Mouse (Mus musculus) cerebral cortex, adult 2 months (tissue): ENCODE results near the gene Slc18a2.

Source experiments
- WGBS: fragments of 180-500 bp; shearing (Covaris S2); methylation state at CpG from one replicate; pipeline ENCODE4 v1.1.7; 2018; 5-methylcytosine and 5-hydroxymethylcytosine counted together

Slc18a2 gene

DNA sequence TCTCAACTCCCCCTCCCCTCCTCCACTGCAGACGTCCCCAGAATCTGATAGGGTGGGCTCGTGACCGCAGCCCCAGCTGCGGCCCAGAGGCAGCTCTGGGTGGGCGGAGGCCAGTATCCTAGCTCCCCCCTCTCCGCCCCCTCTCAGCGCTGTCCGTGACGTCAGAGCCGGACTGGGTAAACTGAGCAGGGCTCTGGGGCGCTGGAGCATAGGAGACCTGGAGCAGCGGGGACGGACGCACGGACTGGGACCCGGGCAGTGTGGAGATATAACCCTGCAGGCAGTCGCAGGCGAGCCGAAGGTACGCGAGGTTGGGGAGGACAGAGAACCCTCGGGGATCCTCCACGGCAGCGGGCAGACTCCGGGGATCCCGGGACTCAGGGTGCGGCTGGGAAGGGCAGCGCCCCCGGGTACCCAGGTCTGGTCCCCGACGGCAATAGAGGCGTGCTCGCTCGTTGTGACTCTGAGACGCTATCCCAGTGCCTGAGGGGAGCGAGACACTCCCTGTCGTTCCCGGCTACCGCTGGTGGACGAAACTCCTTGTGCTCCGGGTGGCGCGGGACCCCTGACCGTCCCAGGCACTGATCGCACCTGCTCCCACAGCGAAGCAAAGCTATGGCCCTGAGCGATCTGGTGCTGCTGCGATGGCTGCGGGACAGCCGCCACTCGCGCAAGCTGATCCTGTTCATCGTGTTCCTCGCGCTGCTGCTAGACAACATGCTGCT lies at the start of gene Slc18a2:
Gene Slc18a2, plus strand, starts transcription at position 179 of the 725 bp plus-strand sequence.
- 4% methylated on average over 55 of the region's 55 CpGs for WGBS

DNA sequence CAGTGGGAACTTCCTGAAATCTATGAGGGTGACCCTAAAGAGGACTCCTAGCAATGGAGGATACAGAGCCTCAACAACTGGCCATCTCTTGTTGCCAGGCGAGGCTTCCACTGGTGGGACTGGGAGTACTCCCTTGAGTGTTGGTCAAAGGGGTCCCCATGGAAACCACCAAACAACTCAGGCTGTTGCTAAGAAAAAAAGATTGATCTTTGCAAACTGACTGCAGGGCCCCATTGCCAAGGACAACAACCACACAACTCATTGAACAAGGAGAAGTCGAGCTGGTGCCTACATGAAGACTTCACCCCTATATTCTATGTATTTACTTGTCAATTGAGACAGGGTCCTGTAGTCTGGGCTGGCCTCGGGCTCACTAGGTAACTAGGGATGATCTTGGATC lies 43.8 kb upstream of the Slc18a2 start:
- 90% methylated on average over 3 of the region's 3 CpGs for WGBS

DNA sequence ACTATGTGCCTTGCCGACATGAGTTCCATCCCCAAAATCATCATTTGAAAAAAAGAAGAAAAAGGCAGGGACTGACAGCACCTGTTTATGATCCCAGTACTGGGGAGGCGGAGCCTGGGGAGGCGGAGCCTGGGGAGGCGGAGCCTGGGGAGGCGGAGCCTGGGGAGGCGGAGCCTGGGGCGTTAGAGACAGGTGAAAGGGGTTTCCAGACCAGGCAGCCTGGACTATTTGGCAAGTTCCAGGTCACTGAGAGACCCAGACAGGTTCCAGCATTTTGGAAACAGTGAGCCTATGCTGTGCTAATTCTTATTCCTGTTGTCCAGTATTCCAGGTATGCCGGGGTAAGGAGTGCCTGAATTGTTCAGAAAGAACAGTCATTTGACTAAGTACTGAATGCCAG lies 41.7 kb upstream of the Slc18a2 start, which contains the start of gene Kcnk18:
Gene Kcnk18, plus strand, starts transcription at position 224 of the 400 bp plus-strand sequence.
- 89% methylated on average over 8 of the region's 8 CpGs for WGBS

DNA sequence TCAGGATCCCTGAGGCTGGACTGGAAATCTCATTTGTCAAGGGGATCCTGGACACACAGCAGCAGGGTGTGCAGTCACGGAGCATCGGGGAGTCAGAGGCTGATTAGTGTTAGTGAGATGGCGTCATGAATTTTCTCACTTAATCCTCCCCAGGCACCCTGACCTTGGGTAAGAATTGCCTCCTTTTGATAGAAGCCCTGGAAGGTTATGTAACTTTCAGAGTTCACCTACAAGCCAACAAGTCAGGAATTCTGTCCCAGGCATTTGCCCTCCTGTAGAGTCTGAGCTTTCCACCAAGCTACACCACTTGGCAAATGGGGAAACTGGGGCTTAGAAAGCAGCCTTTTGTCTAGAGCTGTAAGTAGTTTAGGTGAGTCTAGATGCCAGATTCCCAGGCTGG lies 39.6 kb upstream of the Slc18a2 start:
- WGBS: 85% methylated on average over 3 of the region's 3 CpGs

DNA sequence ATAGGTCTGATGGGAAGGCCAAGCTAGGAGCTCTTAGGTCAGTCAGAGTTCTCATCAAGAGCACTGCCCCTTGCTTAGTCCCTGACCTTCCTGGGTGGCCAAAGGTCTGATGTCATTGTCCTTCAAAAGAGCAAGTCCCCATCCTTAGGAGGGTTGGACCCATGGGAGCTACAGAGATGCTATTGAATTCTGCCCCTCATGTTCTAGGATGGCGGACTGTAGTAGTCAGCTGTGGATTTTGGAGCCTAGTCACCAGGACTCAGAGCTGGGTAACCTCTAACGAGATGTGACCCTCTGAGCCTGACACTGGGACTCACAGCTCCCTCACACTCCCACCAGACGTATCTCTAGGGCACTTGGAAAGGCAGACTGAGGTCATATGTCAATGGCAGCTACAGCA lies 32.3 kb upstream of the Slc18a2 start:
- WGBS: 82% methylated on average over 3 of the region's 3 CpGs

GRCm38 (mm10) chr19:59232786-59233185 lies 27.9 kb upstream of the Slc18a2 start:
- 69% methylated on average over 5 of the region's 5 CpGs for WGBS

DNA sequence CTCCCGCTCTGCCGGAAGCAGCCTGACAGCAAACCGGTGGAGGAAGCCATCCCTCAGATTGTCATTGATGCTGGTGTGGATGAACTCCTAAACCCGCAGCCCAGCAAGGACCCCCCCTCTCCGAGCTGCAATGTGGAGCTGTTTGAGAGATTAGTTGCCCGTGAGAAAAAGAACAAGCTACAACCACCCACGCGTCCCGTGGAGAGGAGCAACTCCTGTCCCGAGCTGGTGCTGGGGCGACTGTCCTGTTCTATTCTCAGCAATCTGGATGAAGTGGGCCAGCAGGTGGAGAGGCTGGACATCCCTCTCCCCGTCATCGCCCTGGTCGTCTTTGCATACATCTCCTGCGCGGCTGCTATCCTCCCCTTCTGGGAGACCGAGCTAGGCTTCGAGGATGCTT lies 25.7 kb upstream of the Slc18a2 start:
- 91% methylated on average over 18 of the region's 18 CpGs for WGBS

- 85% methylated on average over 6 of the region's 6 CpGs for WGBS
Observed at GRCm38 (mm10) chr19:59236046-59236445, 24.6 kb upstream of the Slc18a2 start.

DNA sequence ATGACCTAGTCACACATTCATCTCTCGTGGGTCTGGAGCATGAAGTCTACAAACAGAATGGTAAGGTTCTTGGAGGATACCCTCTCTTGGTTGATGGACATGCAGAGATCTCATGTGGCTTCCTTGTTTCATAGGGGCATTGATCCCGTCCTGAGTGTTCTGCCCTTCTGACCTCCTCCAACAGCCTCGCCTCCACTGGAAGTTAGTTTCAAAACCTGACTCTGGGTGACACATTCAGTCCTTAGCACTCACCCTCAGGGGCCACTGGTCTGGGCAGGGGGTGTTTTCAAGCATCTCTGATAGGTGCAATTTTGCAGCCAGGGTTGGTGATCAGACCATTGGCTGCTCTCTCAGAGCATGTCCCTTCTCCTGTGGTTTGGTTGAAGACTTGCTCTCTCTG lies 22.1 kb upstream of the Slc18a2 start:
- 88% methylated on average over 3 of the region's 3 CpGs for WGBS

DNA sequence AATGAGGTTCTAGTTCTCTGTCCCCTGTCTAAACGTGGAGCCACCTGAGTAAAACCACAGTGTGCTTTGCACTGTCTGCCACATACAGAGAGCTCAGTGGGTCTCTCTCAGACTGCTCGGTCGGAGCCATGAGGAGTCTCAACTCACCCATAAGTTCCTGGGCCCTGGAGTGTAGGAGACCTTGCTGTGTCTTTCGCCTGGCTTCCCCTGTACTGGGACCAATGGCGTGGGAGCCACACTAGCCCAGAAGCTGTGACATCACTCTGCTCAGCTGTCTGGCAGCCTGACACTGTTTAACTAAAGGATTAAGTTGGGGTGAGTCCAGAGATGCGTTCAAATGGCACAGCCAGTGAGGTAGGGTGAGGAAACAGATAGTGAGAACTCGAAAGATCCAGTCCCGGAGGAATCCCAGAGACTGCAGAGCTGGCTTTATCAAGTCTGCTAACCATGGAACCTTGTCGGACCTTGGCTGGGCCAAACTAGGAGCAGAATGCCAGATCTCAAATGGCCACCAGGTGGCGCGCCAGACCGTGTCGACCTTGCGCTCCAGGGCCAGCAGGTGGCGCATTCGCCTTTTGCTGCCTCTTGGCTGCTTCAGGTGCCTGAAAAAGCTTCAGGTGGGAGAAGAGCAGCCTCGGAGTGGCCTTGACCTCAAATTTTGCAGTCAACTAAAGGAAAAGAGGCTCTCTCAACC lies 21.4 kb upstream of the Slc18a2 start:
- WGBS: 19% methylated on average over 17 of the region's 17 CpGs

- WGBS: 86% methylated on average over 4 of the region's 4 CpGs
Observed at GRCm38 (mm10) chr19:59241987-59242386, 18.7 kb upstream of the Slc18a2 start.

DNA sequence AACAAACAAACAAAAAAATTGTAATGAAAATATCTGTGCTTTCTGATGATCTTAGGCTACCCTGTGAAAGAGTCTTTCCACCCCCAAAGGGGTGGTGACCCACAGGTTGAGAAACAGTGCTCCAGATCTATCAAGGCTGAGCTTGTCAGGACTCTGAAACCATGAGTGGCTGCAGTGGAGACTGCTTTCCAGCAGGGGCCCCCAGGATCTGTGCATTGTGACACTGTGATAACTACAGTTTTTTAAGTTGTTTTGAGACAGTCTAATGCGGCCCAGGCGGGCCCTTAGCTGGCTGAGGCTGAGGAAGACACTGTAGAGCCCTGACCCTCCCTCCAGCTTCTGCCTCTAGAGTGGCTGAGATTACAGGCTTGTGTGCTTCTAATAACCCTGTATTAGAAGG lies 17.6 kb upstream of the Slc18a2 start:
- 89% methylated on average over 2 of the region's 2 CpGs for WGBS

DNA sequence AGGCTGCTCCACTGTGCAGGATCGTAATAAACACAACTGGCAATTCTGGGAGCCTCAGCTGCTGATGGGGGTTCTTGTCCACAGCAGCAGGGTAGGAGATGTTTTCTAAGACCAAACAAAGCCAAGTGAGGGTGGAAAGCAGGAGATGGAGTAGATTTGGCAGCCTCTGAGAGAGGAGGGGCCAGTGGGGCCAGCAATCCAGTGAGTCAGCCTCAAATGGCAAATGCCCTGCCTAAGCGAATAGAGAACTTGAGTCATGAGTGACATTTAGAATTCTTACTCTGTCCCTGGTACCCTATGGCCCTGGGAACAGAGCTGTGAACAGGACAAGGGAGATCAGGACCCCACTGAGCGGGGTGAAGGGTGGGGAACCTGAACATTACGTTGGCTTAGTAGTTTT lies 12.6 kb upstream of the Slc18a2 start:
- 84% methylated on average over 4 of the region's 4 CpGs for WGBS

DNA sequence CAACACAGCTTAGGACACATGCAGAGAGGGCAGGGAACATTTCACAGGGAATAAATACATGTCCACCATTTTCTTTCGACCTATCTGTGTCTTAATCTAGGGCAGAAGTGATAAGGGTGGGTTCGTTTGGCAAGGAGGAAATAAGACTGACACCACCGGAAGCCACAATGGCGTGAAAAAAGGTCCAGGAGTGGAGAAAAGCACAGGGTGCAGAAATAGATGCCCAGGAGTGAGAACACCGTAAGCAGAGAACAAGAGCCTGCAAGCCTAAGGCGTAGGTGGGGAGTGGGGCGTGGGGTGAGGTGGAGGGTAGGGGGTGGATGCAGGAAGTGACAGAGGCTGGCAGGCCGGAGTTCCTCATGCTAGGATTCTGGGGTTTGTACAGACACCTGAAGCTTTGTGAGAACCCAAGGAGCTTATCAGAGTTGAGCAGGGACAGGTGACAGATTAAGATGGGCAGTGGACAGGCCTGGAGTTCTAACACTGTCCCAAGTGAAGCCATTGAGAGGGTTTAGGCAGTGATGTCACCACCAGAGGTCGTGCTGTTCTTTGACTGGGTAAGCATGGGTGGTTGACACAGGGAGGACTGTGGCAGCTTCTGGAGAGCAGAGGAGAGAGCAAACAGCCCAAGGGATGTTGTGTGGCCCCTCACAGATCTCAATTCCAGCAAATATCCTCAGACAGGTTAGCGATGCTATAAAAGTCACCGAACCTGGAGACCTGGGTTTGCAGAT lies 12.0 kb upstream of the Slc18a2 start:
- WGBS: 82% methylated on average over 11 of the region's 11 CpGs

GRCm38 (mm10) chr19:59252651-59253050 lies 8.0 kb upstream of the Slc18a2 start:
- 51% methylated on average over 2 of the region's 2 CpGs for WGBS

DNA sequence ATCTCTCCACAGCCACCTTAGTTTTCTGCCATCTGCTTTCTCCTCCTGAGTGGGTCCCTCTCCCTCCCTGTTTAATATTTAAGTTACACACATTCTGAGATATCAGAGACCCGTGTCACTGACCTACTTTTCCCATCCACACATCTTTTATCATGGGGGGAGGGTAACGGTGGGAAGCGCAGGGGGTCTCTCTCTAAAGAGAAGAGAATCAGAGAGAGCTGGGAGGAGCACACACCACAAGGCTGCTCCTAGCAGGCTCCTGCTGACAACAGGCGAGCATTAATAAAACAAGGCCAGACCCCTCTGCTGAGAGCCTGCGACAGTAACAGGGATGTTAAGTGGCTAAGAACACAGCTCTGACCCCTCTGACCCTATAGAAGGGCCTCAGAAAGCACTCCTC lies 1.1 kb upstream of the Slc18a2 start:
- WGBS: 74% methylated on average over 5 of the region's 5 CpGs

- 76% methylated on average over 7 of the region's 7 CpGs for WGBS
Observed at GRCm38 (mm10) chr19:59261604-59262003, 908 bp downstream of the Slc18a2 start.

DNA sequence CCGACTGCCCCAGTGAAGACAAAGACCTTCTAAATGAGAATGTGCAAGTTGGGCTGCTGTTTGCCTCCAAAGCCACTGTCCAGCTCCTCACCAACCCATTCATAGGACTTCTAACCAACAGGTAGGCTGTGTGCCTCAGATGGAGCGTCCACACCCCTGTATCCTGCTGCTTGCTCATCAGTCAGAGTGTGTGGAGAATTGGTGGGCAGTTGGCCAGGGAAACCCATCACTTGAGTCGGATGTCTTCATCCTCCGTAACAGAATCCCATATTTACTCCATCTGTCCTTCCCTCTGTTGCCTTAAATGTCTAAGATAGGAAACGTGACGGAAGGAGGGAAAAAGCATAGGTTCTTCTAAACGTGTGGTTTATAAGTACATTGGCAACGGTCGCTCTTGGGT lies 2.5 kb downstream of the Slc18a2 start:
- 63% methylated on average over 9 of the region's 9 CpGs for WGBS

GRCm38 (mm10) chr19:59264838-59265532 lies 4.3 kb downstream of the Slc18a2 start:
- WGBS: 67% methylated on average over 9 of the region's 9 CpGs

DNA sequence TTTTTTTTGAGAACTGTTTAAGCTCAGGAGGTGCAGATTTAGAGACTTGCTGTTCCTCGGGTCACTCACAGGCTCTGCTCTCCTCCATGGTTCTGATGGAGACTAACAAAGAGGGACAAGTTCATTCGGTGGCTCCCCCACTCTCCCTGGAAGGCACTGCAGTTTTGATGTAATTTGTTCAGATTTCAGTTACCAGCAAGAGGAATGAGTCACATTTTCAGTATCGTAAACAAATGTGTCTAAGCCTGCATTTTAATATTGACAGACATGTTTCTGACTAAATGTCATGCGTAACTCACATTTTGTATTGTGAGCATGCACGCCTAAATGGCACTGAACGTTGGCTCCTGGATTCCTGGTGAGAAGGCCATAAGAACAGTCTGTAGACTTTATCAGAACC lies 5.2 kb downstream of the Slc18a2 start:
- WGBS: 65% methylated on average over 6 of the region's 6 CpGs

DNA sequence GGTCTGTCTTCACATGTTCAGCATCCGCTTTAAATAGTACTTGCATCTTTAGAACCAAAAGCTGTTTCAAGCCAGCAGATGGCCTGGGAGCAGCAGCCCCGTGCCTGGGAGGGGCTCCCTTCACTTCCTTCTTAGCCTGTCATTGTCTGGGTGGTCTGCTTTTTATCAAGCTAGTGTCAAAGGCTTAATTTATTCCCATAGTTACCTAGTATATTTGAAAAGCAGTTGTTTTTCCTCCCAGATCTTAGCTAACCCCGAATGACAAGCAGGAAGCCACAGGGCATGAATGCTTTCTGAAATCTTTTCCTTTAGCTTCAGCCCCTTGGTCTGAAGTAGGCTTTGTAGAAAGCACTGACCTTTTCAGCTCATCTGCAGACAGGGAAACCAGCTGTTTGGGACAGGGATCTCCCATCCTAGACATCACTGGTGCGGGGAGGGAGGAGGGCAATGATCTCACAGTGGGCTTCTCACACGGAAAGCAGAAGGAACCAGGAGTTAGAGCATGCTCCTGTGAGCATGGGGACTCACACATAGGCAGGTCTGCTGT lies 6.8 kb downstream of the Slc18a2 start:
- 36% methylated on average over 5 of the region's 5 CpGs for WGBS

- 75% methylated on average over 7 of the region's 7 CpGs for WGBS
Observed at GRCm38 (mm10) chr19:59273190-59273589, 12.5 kb downstream of the Slc18a2 start.
